Mouse (Mus musculus) intestine, postnatal 0 days (tissue): ENCODE results near the gene Gdpd4. TPM values are rescaled to one million over a fixed set of nuclear protein-coding genes. Genes with fewer than 3 reads are reported as not detected.

ENCODE experiments used
- ATAC-seq: fragments of 200-750 bp; cut with Nextera tagmentation; 2 replicates; pipeline ENCODE4 v1.8.0; 2017; ENCODE audit warnings: mild to moderate bottlenecking, moderate TSS enrichment, moderate library complexity
- H3K27ac ChIP-seq: fragments of 300-500 bp; sonication (generic); 2 replicates; pipeline ENCODE4 v1.5.1; 2014; ENCODE audit warnings: mild to moderate bottlenecking, low read depth, low read length, moderate library complexity
- H3K27me3 ChIP-seq: fragments of 300-500 bp; sonication (generic); replicated peaks from 2 replicates; pipeline ENCODE4 v1.6.1; 2014; ENCODE audit warnings: low read length, mixed read lengths; ENCODE audit not compliant: control insufficient read depth, insufficient read depth
- H3K36me3 ChIP-seq: fragments of 300-500 bp; sonication (generic); 2 replicates; pipeline ENCODE4 v1.6.1; 2014; ENCODE audit warnings: mild to moderate bottlenecking, moderate library complexity; ENCODE audit not compliant: control insufficient read depth, insufficient read depth
- H3K4me1 ChIP-seq: fragments of 300-500 bp; sonication (generic); replicated peaks from 2 replicates; pipeline ENCODE4 v1.6.1; 2014; ENCODE audit warnings: antibody characterized with exemption, low read length, mixed read lengths; ENCODE audit not compliant: control insufficient read depth, insufficient read depth
- H3K4me2 ChIP-seq: fragments of 300-500 bp; sonication (generic); replicated peaks from 2 replicates; pipeline ENCODE4 v1.6.1; 2014; ENCODE audit warnings: low read depth, mild to moderate bottlenecking, moderate library complexity
- H3K4me3 ChIP-seq: fragments of 300-500 bp; sonication (generic); 2 replicates; pipeline ENCODE4 v1.5.1; 2014; ENCODE audit warnings: low read depth, low read length
- H3K9ac ChIP-seq: fragments of 300-500 bp; sonication (generic); 2 replicates; pipeline ENCODE4 v1.6.1; 2014; ENCODE audit warnings: mild to moderate bottlenecking, low read depth, low read length
- H3K9me3 ChIP-seq: fragments of 300-500 bp; sonication (generic); 2 replicates; pipeline ENCODE4 v1.6.1; 2016; ENCODE audit warnings: mixed run types; ENCODE audit not compliant: control insufficient read depth
- CTCF ChIP-seq: sonication (generic); IDR thresholded peaks from 2 replicates; pipeline ENCODE4 v1.5.1; 2016; ENCODE audit warnings: low read depth, mild to moderate bottlenecking, control low read depth, antibody characterized with exemption, moderate library complexity
- WGBS: fragments of 180-500 bp; shearing (Covaris S2); extraction: QIAGEN DNeasy Blood & Tissue Kit; methylation state at CpG from one replicate; pipeline ENCODE4 v1.1.7; 2014; 5-methylcytosine and 5-hydroxymethylcytosine counted together
- polyA plus RNA-seq: library from polyadenylated mRNA; unstranded; fragments of >200 nt; fragmentation: Nextera tagmentation; extraction: Ambion mirVana; gene quantifications from 2 replicates; pipeline ENCODE4 v1.2.1, GENCODE M21; 2015

Gdpd4 gene
- polyA plus RNA-seq, 1 experiment from 2014 or later = not detected

- Histone ChIP-seq H3K4me2 (no peak overlapping the region), H3K27me3 (no peaks in the 10 kb centered on the region), H3K27ac (no peak overlapping the region), H3K9ac (no peak overlapping the region), H3K4me1 (no peaks in the 10 kb centered on the region), H3K36me3 (peaks cover 61% of the 10 kb centered on the region), H3K4me3 (no peak overlapping the region), H3K9me3 (no peaks in the 10 kb centered on the region)
- no peak for TF ChIP-seq CTCF
- ATAC-seq = no peak
- 95% methylated on average over 4 of the region's 4 CpGs for WGBS
Measured at GRCm38 (mm10) chr7:98095852-98096251, 176.1 kb downstream of the Gdpd4 start.

- no peaks in the 10 kb centered on the region for H3K4me1 ChIP-seq
- no peak for ATAC-seq
- no peak for TF ChIP-seq CTCF
- H3K9me3 ChIP-seq = no peaks in the 10 kb centered on the region
- no peak overlapping the region for H3K4me3 ChIP-seq
- H3K9ac ChIP-seq = no peak overlapping the region
- H3K36me3 ChIP-seq = peaks cover 55% of the 10 kb centered on the region
- no peak overlapping the region for H3K27ac ChIP-seq
- H3K4me2 ChIP-seq = no peak overlapping the region
- 96% methylated on average over 8 of the region's 8 CpGs for WGBS
- H3K27me3 ChIP-seq = no peaks in the 10 kb centered on the region
Measured at GRCm38 (mm10) chr7:98097557-98097956, 177.8 kb downstream of the Gdpd4 start.

Other genes with a start within 250 kb of the Gdpd4 start
- gene Clns1a, start 223.3 kb upstream of the Gdpd4 start, polyA plus RNA-seq = 60.9 and 65.2 TPM in 2 replicates
- 167 and 184 TPM in 2 replicates for gene Aqp11, start 181.7 kb upstream of the Gdpd4 start, polyA plus RNA-seq
- 28.8 and 32.9 TPM in 2 replicates for gene Pak1, start 131.4 kb upstream of the Gdpd4 start, polyA plus RNA-seq
- gene Myo7a, start 199.6 kb downstream of the Gdpd4 start, polyA plus RNA-seq = 24.0 and 25.0 TPM in 2 replicates
- 0.10 and 0.26 TPM in 2 replicates for gene Omp, start 225.5 kb downstream of the Gdpd4 start, polyA plus RNA-seq